20 mouse cellular contexts compared by ENCODE assay signal in genomic region chr6:145733911-145734310, GRCm38 (mm10). TPM values are rescaled to one million over a fixed set of nuclear protein-coding genes. Genes with fewer than 3 reads are reported as not detected.
DNase-seq lines count a peak whose midpoint lies in the region; TF ChIP-seq lines count a peak whose summit lies in the region.
"Had no signal": no experiment of that assay in that cellular context is flagged by ENCODE, and none has a peak within 500 bp of the region (broad histone marks: within the 10 kb centered on the region; RNA-seq: fewer than 3 reads in every experiment).

No protein-coding gene starts in this region.

- TF ChIP-seq CTCF in gastrocnemius, adult 2 months (IDR thresholded peaks at IDR 0.05) = no peak
- TF ChIP-seq CTCF in CH12.LX (conservative IDR thresholded peaks at IDR 0.05 in 1 of 2, IDR thresholded peaks at IDR 0.05 in 1 of 2; ENCODE audit: low read depth in 2 of 2, low read length in 2 of 2) = no peak
- TF ChIP-seq CTCF in brain, embryonic 14.5 days (IDR thresholded peaks at IDR 0.05; ENCODE audit: borderline replicate concordance, extremely low read depth, insufficient read depth, insufficient read length) = no peak

- H3K79me2 ChIP-seq in CH12.LX (replicated peaks; ENCODE audit: control insufficient read depth, extremely low read depth, insufficient read depth, poor library complexity, severe bottlenecking) = no peaks in the 10 kb centered on the region

- H3K27ac ChIP-seq in gastrocnemius, adult 2 months = peak overlapping the region; percentile 40; the same call in 1 of the 2 replicates
- H3K27ac ChIP-seq in CH12.LX (ENCODE audit: insufficient read depth, low read depth) = no peak overlapping the region
- H3K27ac ChIP-seq: hindbrain, embryonic 12.5 days; intestine, embryonic 15.5 days had no signal

- TF ChIP-seq POLR2A in CH12.LX (IDR thresholded peaks at IDR 0.05; ENCODE audit: low read depth, low read length) = no peak
- TF ChIP-seq POLR2A in brain, embryonic 14.5 days (IDR thresholded peaks at IDR 0.05; ENCODE audit: borderline replicate concordance, extremely low read depth, insufficient read depth, insufficient read length, poor library complexity, severe bottlenecking) = no peak

- H3K9ac ChIP-seq in CH12.LX (ENCODE audit: insufficient read depth, low read depth) = no peak overlapping the region
- H3K9ac ChIP-seq: heart, embryonic 12.5 days; hindbrain, embryonic 12.5 days; intestine, embryonic 15.5 days had no signal

- H3K9me3 ChIP-seq in CH12.LX (replicated peaks; ENCODE audit: low read length) = no peaks in the 10 kb centered on the region
- H3K9me3 ChIP-seq: heart, embryonic 12.5 days; hindbrain, embryonic 12.5 days; intestine, embryonic 15.5 days had no signal

- no peaks in the 10 kb centered on the region for H3K36me3 ChIP-seq in CH12.LX (replicated peaks in 1 of 2; ENCODE audit: control insufficient read depth in 1 of 2, insufficient read depth in 1 of 2, low read length in 1 of 2)
- H3K36me3 ChIP-seq: heart, embryonic 12.5 days; hindbrain, embryonic 12.5 days; intestine, embryonic 15.5 days had no signal

- DNase-seq in embryo, embryonic 10.5 days (ENCODE audit: low spot score) = peak; percentile 23
- DNase-seq in embryo, embryonic 11 days = no peak
- DNase-seq in gastrocnemius, adult 2 months = no peak
- no peak for DNase-seq in gastrocnemius, postnatal 14 days
- no peak for DNase-seq in CH12.LX (ENCODE audit: extremely low read depth)
- DNase-seq in brain, embryonic 14.5 days (ENCODE audit: low read depth) = peak; percentile 44
- DNase-seq in left cerebral cortex, postnatal 4 days = no peak
- no peak for DNase-seq in spleen, postnatal 14 days (ENCODE audit: low spot score in 2 of 2)
- DNase-seq: adrenal gland, adult 2 months; adrenal gland, postnatal 25 days; B cell, adult 2 months; cerebellum, adult 11 months; cerebellum, adult 8-10 months; cerebellum, postnatal 14 days; heart, postnatal 4 days; kidney, adult 18-20 months had no signal

- TF ChIP-seq RAD21 in CH12.LX (IDR thresholded peaks at IDR 0.05; ENCODE audit: low read depth, low read length) = no peak

- TF ChIP-seq EP300 in CH12.LX (IDR thresholded peaks at IDR 0.05; ENCODE audit: low read length) = no peak

- dilution Hi-C loops in CH12.LX (cut with MboI; ENCODE audit: extremely low pct_ligation_motif_present, extremely low pct_unique_long_range_greater_than_20kb, low sequenced_read_pairs) = no loop called here

- intact Hi-C loops in gastrocnemius, adult 2 months (cut with DNase I) = no loop called here
- intact Hi-C loops in gastrocnemius, postnatal 14 days (cut with DNase I; ENCODE audit: low total_unique reads) = no loop called here
- intact Hi-C loops in left cerebral cortex, postnatal 4 days (cut with DNase I) = no loop called here

- no peaks in the 10 kb centered on the region for H3K27me3 ChIP-seq in CH12.LX (replicated peaks)
- H3K27me3 ChIP-seq: heart, embryonic 12.5 days; hindbrain, embryonic 12.5 days; intestine, embryonic 15.5 days had no signal

- in situ Hi-C loops in CH12.LX (cut with MboI; ENCODE audit: low pct_ligation_motif_present, low pct_unique_long_range_greater_than_20kb, low sequenced_read_pairs) = no loop called here

- peak overlapping the region; percentile 66; the same call in 1 of the 2 replicates for H3K4me2 ChIP-seq in CH12.LX (ENCODE audit: insufficient read depth, low read depth, poor library complexity, severe bottlenecking)
- H3K4me2 ChIP-seq: heart, embryonic 12.5 days; hindbrain, embryonic 12.5 days; intestine, embryonic 15.5 days had no signal

- no peak overlapping the region for H3K4me3 ChIP-seq in gastrocnemius, adult 2 months
- H3K4me3 ChIP-seq in CH12.LX (replicated peaks in 1 of 3; ENCODE audit: low read depth in 2 of 3, low read length in 2 of 3, poor library complexity in 1 of 3) = no peak overlapping the region
- H3K4me3 ChIP-seq: heart, embryonic 12.5 days; hindbrain, embryonic 12.5 days; intestine, embryonic 15.5 days had no signal

- peaks cover 0 to 20% of the 10 kb centered on the region in 2 experiments; a peak in 2 of 4 replicates for H3K4me1 ChIP-seq in CH12.LX (ENCODE audit: control insufficient read depth in 1 of 2, insufficient read depth in 2 of 2)
- H3K4me1 ChIP-seq: heart, embryonic 12.5 days; intestine, embryonic 15.5 days had no signal

TF ChIP-seq in CH12.LX, 34 proteins besides CTCF, POLR2A, EP300 and RAD21:
- TF ChIP-seq JUN (IDR thresholded peaks at IDR 0.05; ENCODE audit: insufficient read depth, low read depth, low read length) (no peak), SMC3 (IDR thresholded peaks at IDR 0.05; ENCODE audit: low read depth, low read length) (no peak), CHD1 (IDR thresholded peaks at IDR 0.05; ENCODE audit: low read depth, low read length) (no peak), KAT2A (IDR thresholded peaks at IDR 0.05; ENCODE audit: insufficient replicate concordance, low read length) (no peak), MXI1 (IDR thresholded peaks at IDR 0.05; ENCODE audit: low read depth, low read length) (no peak), ETS1 (conservative IDR thresholded peaks at IDR 0.05; ENCODE audit: low read depth, low read length) (no peak), ZKSCAN1 (IDR thresholded peaks at IDR 0.05; ENCODE audit: borderline replicate concordance, low read depth, low read length) (no peak), MAX (IDR thresholded peaks at IDR 0.05; ENCODE audit: low read length) (no peak), BHLHE40 (IDR thresholded peaks at IDR 0.05; ENCODE audit: low read depth, low read length) (no peak), MEF2A (IDR thresholded peaks at IDR 0.05; ENCODE audit: borderline replicate concordance, low read depth, low read length) (no peak), NELFE (IDR thresholded peaks at IDR 0.05; ENCODE audit: low read depth, low read length) (no peak), NRF1 (IDR thresholded peaks at IDR 0.05; ENCODE audit: low read depth, low read length) (no peak), MAZ (IDR thresholded peaks at IDR 0.05; ENCODE audit: low read depth, low read length) (no peak), CHD2 (IDR thresholded peaks at IDR 0.05; ENCODE audit: low read length) (no peak), USF2 (conservative IDR thresholded peaks at IDR 0.05; ENCODE audit: low read depth, low read length) (no peak)
TF ChIP-seq in CH12.LX: peak in this region for 0.

RNA-seq across cellular contexts. Expression of gene Rassf8, which starts 12.6 kb away (rescaled TPM):
- total RNA-seq in gastrocnemius, adult 2 months (2021) = 10 to 100 TPM; 25.5 to 42.7 TPM
- total RNA-seq in gastrocnemius, postnatal 14 days (2021) = 10 to 100 TPM; 29.7 to 34.8 TPM
- total RNA-seq in CH12.LX (2012; rRNA removed) = 0.13 and 0.34 TPM in 2 replicates
- 0.46 and 0.48 TPM in 2 replicates for total RNA-seq in CH12.LX (2014; rRNA removed)
- polyA plus RNA-seq in CH12.LX (2012; ENCODE audit: insufficient read length, low read depth) = 0.59 and 0.80 TPM in 2 replicates
- polyA plus RNA-seq in brain, embryonic 14.5 days (2012; rRNA removed) = 9.3 and 15.7 TPM in 2 replicates
- 10 to 100 TPM; 14.9 to 18.7 TPM for total RNA-seq in left cerebral cortex, postnatal 4 days (2021)
- total RNA-seq: MEL had no signal

Comparison
In these comparisons a context has a peak if more than half of its experiments do, and no peak if none do; other contexts are left out.
1. DNase-seq: peak in embryo, embryonic 10.5 days (single experiment) and brain, embryonic 14.5 days (single experiment); none in embryo, embryonic 11 days (single experiment), gastrocnemius, adult 2 months (single experiment), gastrocnemius, postnatal 14 days (single experiment), CH12.LX (single experiment), left cerebral cortex, postnatal 4 days (single experiment) and spleen, postnatal 14 days (0 of 2).
2. RNA of gene Rassf8, which starts 12.6 kb away (total RNA-seq): 25.5 to 42.7 TPM in gastrocnemius, adult 2 months, 29.7 to 34.8 TPM in gastrocnemius, postnatal 14 days and 14.9 to 18.7 TPM in left cerebral cortex, postnatal 4 days; 0.13 to 0.48 TPM in CH12.LX; every median in the first group is over 10 times any median in the second.